Mouse (Mus musculus): ENCODE measurements around the gene Ccdc73. TPM values are rescaled to one million over a fixed set of nuclear protein-coding genes. Genes with fewer than 3 reads are reported as not detected.
"Not testable (repeated sequence)": the region's sequence is repeated elsewhere in the genome, so short reads cannot be mapped to it uniquely, and the experiment has no call there.

Ccdc73 gene
- polyA plus RNA-seq, 1 experiment, result 2.5 TPM

- Histone ChIP-seq H3K4me1 (ENCODE audit: control insufficient read depth, insufficient read depth, low read length) (peaks cover 6% of the 10 kb centered on the region; the same call in 1 of the 2 replicates), H3K36me3 (ENCODE audit: control insufficient read depth, insufficient read depth, low read length) (no peaks in the 10 kb centered on the region), H3K4me3 (ENCODE audit: insufficient read depth, low read depth, low read length) (no peak overlapping the region), H3K27me3 (replicated peaks; ENCODE audit: control insufficient read depth, insufficient read depth, low read length) (no peaks in the 10 kb centered on the region), H3K27ac (ENCODE audit: insufficient read depth, low read depth, low read length) (peak overlapping the region; percentile 97)
- peak; percentile 92 for DNase-seq
- TF ChIP-seq POLR2A (IDR thresholded peaks at IDR 0.05; ENCODE audit: low read depth, low read length), result no peak
- no peak for TF ChIP-seq CTCF (conservative IDR thresholded peaks at IDR 0.05; ENCODE audit: insufficient read depth, insufficient read length, low read depth, low read length)
- 68% methylated on average over 4 of the region's 4 CpGs for WGBS
These were observed 3.3 kb upstream of the Ccdc73 start for GRCm38 (mm10) chr2:104864176-104864860.

- DNase-seq, result peak; percentile 82
- no peaks in the 10 kb centered on the region for H3K4me1 ChIP-seq (ENCODE audit: control insufficient read depth, insufficient read depth, low read length)
- TF ChIP-seq CTCF (conservative IDR thresholded peaks at IDR 0.05; ENCODE audit: insufficient read depth, insufficient read length, low read depth, low read length), result no peak
- no peak for TF ChIP-seq POLR2A (IDR thresholded peaks at IDR 0.05; ENCODE audit: low read depth, low read length)
- 60% methylated on average over 3 of the region's 3 CpGs for WGBS
- H3K27me3 ChIP-seq (replicated peaks; ENCODE audit: control insufficient read depth, insufficient read depth, low read length), result no peaks in the 10 kb centered on the region
- H3K27ac ChIP-seq (ENCODE audit: insufficient read depth, low read depth, low read length), result no peak overlapping the region
- no peak overlapping the region for H3K4me3 ChIP-seq (ENCODE audit: insufficient read depth, low read depth, low read length)
- H3K36me3 ChIP-seq (ENCODE audit: control insufficient read depth, insufficient read depth, low read length), result no peaks in the 10 kb centered on the region
These were observed 1.5 kb downstream of the Ccdc73 start for GRCm38 (mm10) chr2:104869101-104869500.

- TF ChIP-seq CTCF (conservative IDR thresholded peaks at IDR 0.05; ENCODE audit: insufficient read depth, insufficient read length, low read depth, low read length) (no peak), POLR2A (IDR thresholded peaks at IDR 0.05; ENCODE audit: low read depth, low read length) (no peak)
- no peaks in the 10 kb centered on the region for H3K36me3 ChIP-seq (ENCODE audit: control insufficient read depth, insufficient read depth, low read length)
- no peaks in the 10 kb centered on the region for H3K4me1 ChIP-seq (ENCODE audit: control insufficient read depth, insufficient read depth, low read length)
- 85% methylated on average over 8 of the region's 8 CpGs for WGBS
- H3K27me3 ChIP-seq (replicated peaks; ENCODE audit: control insufficient read depth, insufficient read depth, low read length), result no peaks in the 10 kb centered on the region
- no peak for DNase-seq
- H3K4me3 ChIP-seq (ENCODE audit: insufficient read depth, low read depth, low read length), result no peak overlapping the region
- H3K27ac ChIP-seq (ENCODE audit: insufficient read depth, low read depth, low read length), result no peak overlapping the region
These were observed 11.2 kb downstream of the Ccdc73 start for GRCm38 (mm10) chr2:104878794-104879193.

- TF ChIP-seq POLR2A (IDR thresholded peaks at IDR 0.05; ENCODE audit: low read depth, low read length) (no peak), CTCF (conservative IDR thresholded peaks at IDR 0.05; ENCODE audit: insufficient read depth, insufficient read length, low read depth, low read length) (no peak)
- 91% methylated on average over 18 of the region's 18 CpGs for WGBS
- no peaks in the 10 kb centered on the region for H3K27me3 ChIP-seq (replicated peaks; ENCODE audit: control insufficient read depth, insufficient read depth, low read length)
- no peak overlapping the region for H3K27ac ChIP-seq (ENCODE audit: insufficient read depth, low read depth, low read length)
- H3K4me3 ChIP-seq (ENCODE audit: insufficient read depth, low read depth, low read length), result no peak overlapping the region
- H3K36me3 ChIP-seq (ENCODE audit: control insufficient read depth, insufficient read depth, low read length), result no peaks in the 10 kb centered on the region
- DNase-seq, result no peak
- H3K4me1 ChIP-seq (ENCODE audit: control insufficient read depth, insufficient read depth, low read length), result no peaks in the 10 kb centered on the region
These were observed 18.5 kb downstream of the Ccdc73 start for GRCm38 (mm10) chr2:104886109-104886508.

GRCm38 (mm10) chr2:104887331-104887730 lies 19.7 kb downstream of the Ccdc73 start:
- H3K27ac ChIP-seq (ENCODE audit: insufficient read depth, low read depth, low read length); H3K4me3 ChIP-seq (ENCODE audit: insufficient read depth, low read depth, low read length); DNase-seq; H3K4me1 ChIP-seq (ENCODE audit: control insufficient read depth, insufficient read depth, low read length); H3K36me3 ChIP-seq (ENCODE audit: control insufficient read depth, insufficient read depth, low read length); H3K27me3 ChIP-seq (replicated peaks; ENCODE audit: control insufficient read depth, insufficient read depth, low read length): not testable (repeated sequence)
- 60% methylated on average over 2 of the region's 2 CpGs for WGBS

GRCm38 (mm10) chr2:104887882-104888566 lies 20.4 kb downstream of the Ccdc73 start:
- H3K27ac ChIP-seq (ENCODE audit: insufficient read depth, low read depth, low read length), result no peak overlapping the region
- TF ChIP-seq POLR2A (IDR thresholded peaks at IDR 0.05; ENCODE audit: low read depth, low read length), result no peak
- TF ChIP-seq CTCF (conservative IDR thresholded peaks at IDR 0.05; ENCODE audit: insufficient read depth, insufficient read length, low read depth, low read length), result peak; percentile 90
- no peaks in the 10 kb centered on the region for H3K36me3 ChIP-seq (ENCODE audit: control insufficient read depth, insufficient read depth, low read length)
- no peaks in the 10 kb centered on the region for H3K27me3 ChIP-seq (replicated peaks; ENCODE audit: control insufficient read depth, insufficient read depth, low read length)
- H3K4me3 ChIP-seq (ENCODE audit: insufficient read depth, low read depth, low read length), result no peak overlapping the region
- no peaks in the 10 kb centered on the region for H3K4me1 ChIP-seq (ENCODE audit: control insufficient read depth, insufficient read depth, low read length)
- WGBS, result 18% methylated on average over 10 of the region's 10 CpGs
- peak; percentile 85 for DNase-seq

- H3K27me3 ChIP-seq (replicated peaks; ENCODE audit: control insufficient read depth, insufficient read depth, low read length), result no peaks in the 10 kb centered on the region
- H3K4me1 ChIP-seq (ENCODE audit: control insufficient read depth, insufficient read depth, low read length), result no peaks in the 10 kb centered on the region
- 92% methylated on average over 2 of the region's 2 CpGs for whole genome bisulfite sequencing
- DNase-seq, result no peak
- H3K4me3 ChIP-seq (ENCODE audit: insufficient read depth, low read depth, low read length), result no peak overlapping the region
- TF ChIP-seq POLR2A (IDR thresholded peaks at IDR 0.05; ENCODE audit: low read depth, low read length) (no peak), CTCF (conservative IDR thresholded peaks at IDR 0.05; ENCODE audit: insufficient read depth, insufficient read length, low read depth, low read length) (no peak)
- no peaks in the 10 kb centered on the region for H3K36me3 ChIP-seq (ENCODE audit: control insufficient read depth, insufficient read depth, low read length)
- H3K27ac ChIP-seq (ENCODE audit: insufficient read depth, low read depth, low read length), result no peak overlapping the region
These were observed 32.4 kb downstream of the Ccdc73 start for GRCm38 (mm10) chr2:104899975-104900374.
